Mouse (Mus musculus) ES-Bruce4 (cell line): ENCODE measurements around the gene Clk1. TPM values are rescaled to one million over a fixed set of nuclear protein-coding genes. Genes with fewer than 3 reads are reported as not detected.
A peak's percentile ranks its signal among the peaks of the same experiment; 100 is the strongest.
"Not testable (repeated sequence)": the region's sequence is repeated elsewhere in the genome, so short reads cannot be mapped to it uniquely, and the experiment has no call there.

Experiments
- H3K27ac ChIP-seq: 2 replicates; pipeline ENCODE4 v1.5.1; 2012; ENCODE audit warnings: low read length, inconsistent platforms; ENCODE audit not compliant: insufficient read depth
- H3K27me3 ChIP-seq: 2 replicates; pipeline ENCODE4 v1.6.1; 2012; ENCODE audit warnings: mild to moderate bottlenecking, low read length, inconsistent platforms; ENCODE audit not compliant: control insufficient read depth, poor library complexity, insufficient read depth, severe bottlenecking
- H3K36me3 ChIP-seq: 2 replicates; pipeline ENCODE4 v1.6.1; 2012; ENCODE audit warnings: inconsistent platforms, mild to moderate bottlenecking, low read length, moderate library complexity; ENCODE audit not compliant: control insufficient read depth, poor library complexity, insufficient read depth, severe bottlenecking
- H3K4me1 ChIP-seq: one replicate; pipeline ENCODE4 v1.8.1; 2011; ENCODE audit warnings: low read length; ENCODE audit not compliant: control insufficient read depth, insufficient read depth
- H3K4me3 ChIP-seq: 2 replicates; pipeline ENCODE4 v1.5.1; 2011; ENCODE audit warnings: low read depth, mild to moderate bottlenecking, low read length
- H3K9ac ChIP-seq: 2 replicates; pipeline ENCODE4 v1.6.1; 2012; ENCODE audit warnings: low read depth, mild to moderate bottlenecking, inconsistent platforms; ENCODE audit not compliant: poor library complexity, severe bottlenecking
- H3K9me3 ChIP-seq: replicated peaks from 2 replicates; pipeline ENCODE4 v1.6.1; 2012; ENCODE audit warnings: mild to moderate bottlenecking, low read length, inconsistent platforms; ENCODE audit not compliant: control insufficient read depth, poor library complexity, insufficient read depth, severe bottlenecking
- CTCF ChIP-seq: IDR thresholded peaks from one replicate; pipeline ENCODE4 v1.8.1; 2011; ENCODE audit warnings: low read depth, low read length
- EP300 ChIP-seq: IDR thresholded peaks from 2 replicates; pipeline ENCODE4 v1.6.1; 2011; ENCODE audit warnings: low read depth, low read length; ENCODE audit not compliant: insufficient read depth
- POLR2A ChIP-seq: IDR thresholded peaks from one replicate; pipeline ENCODE4 v1.8.1; 2011; ENCODE audit warnings: low read length; ENCODE audit not compliant: insufficient read depth
- polyA plus RNA-seq: library from polyadenylated mRNA; stranded (reverse); fragments of >200 nt; gene quantifications from 2 replicates; pipeline ENCODE4 v1.2.4, GENCODE M21; 2011; ENCODE audit warnings: low read depth; ENCODE audit not compliant: missing spikeins, insufficient read depth, insufficient read length

Clk1 gene
- polyA plus RNA-seq, 1 experiment = 216 TPM

- TF ChIP-seq CTCF (no peak), POLR2A (peak; percentile 83), EP300 (no peak)
- no peaks in the 10 kb centered on the region for H3K4me1 ChIP-seq
- H3K4me3 ChIP-seq = peak within 1 kb of the TSS; percentile 98
- no peaks in the 10 kb centered on the region for H3K9me3 ChIP-seq
- peak within 1 kb of the TSS; percentile 80 for H3K27ac ChIP-seq
- H3K27me3 ChIP-seq = no peaks in the 10 kb centered on the region
- peak within 1 kb of the TSS; percentile 98 for H3K9ac ChIP-seq
- H3K36me3 ChIP-seq = peaks cover 34% of the 10 kb centered on the region
Measured at GRCm38 (mm10) chr1:58392652-58393283, 31.1 kb downstream of the Clk1 start, which contains the start of gene Bzw1. TSS of gene Bzw1 (plus strand) at chr1:58392898.

GRCm38 (mm10) chr1:58392268-58392651, 31.6 kb downstream of the Clk1 start:
- H3K27ac ChIP-seq = peak overlapping the region; percentile 70; the same call in 1 of the 2 replicates
- H3K9ac ChIP-seq = peak overlapping the region; percentile 98

GRCm38 (mm10) chr1:58391421-58392267, 32.2 kb downstream of the Clk1 start:
- TF ChIP-seq POLR2A (no peak), CTCF (no peak), EP300 (no peak)
- Histone ChIP-seq H3K9ac (peak overlapping the region; percentile 98), H3K27ac (peak overlapping the region; percentile 70; the same call in 1 of the 2 replicates), H3K4me3 (peak overlapping the region; percentile 98), H3K4me1 (no peaks in the 10 kb centered on the region), H3K36me3 (peaks cover 23% of the 10 kb centered on the region), H3K27me3 (no peaks in the 10 kb centered on the region), H3K9me3 (no peaks in the 10 kb centered on the region)

More at GRCm38 (mm10) chr1:58392268-58392651, 31.6 kb downstream of the Clk1 start:
- Histone ChIP-seq H3K9me3 (no peaks in the 10 kb centered on the region), H3K4me1 (no peaks in the 10 kb centered on the region), H3K27me3 (no peaks in the 10 kb centered on the region), H3K36me3 (peaks cover 29% of the 10 kb centered on the region), H3K4me3 (peak overlapping the region; percentile 98)
- no peak for TF ChIP-seq CTCF
- no peak for TF ChIP-seq EP300

GRCm38 (mm10) chr1:58382586-58383281, 41.1 kb downstream of the Clk1 start:
- TF ChIP-seq CTCF = no peak
- TF ChIP-seq POLR2A = no peak
- TF ChIP-seq EP300 = no peak
- H3K4me1 ChIP-seq = no peaks in the 10 kb centered on the region
- no peaks in the 10 kb centered on the region for H3K9me3 ChIP-seq
- H3K36me3 ChIP-seq = no peaks in the 10 kb centered on the region
- no peak overlapping the region for H3K9ac ChIP-seq
- H3K27me3 ChIP-seq = no peaks in the 10 kb centered on the region
- H3K27ac ChIP-seq = no peak overlapping the region
- H3K4me3 ChIP-seq = no peak overlapping the region

GRCm38 (mm10) chr1:58375574-58376147, 48.2 kb downstream of the Clk1 start:
- Histone ChIP-seq H3K4me3 (no peak overlapping the region), H3K36me3 (no peaks in the 10 kb centered on the region), H3K27me3 (no peaks in the 10 kb centered on the region), H3K9me3 (no peaks in the 10 kb centered on the region), H3K4me1 (no peaks in the 10 kb centered on the region), H3K9ac (no peak overlapping the region), H3K27ac (no peak overlapping the region)
- TF ChIP-seq EP300 (no peak), POLR2A (no peak), CTCF (no peak)

GRCm38 (mm10) chr1:58374266-58374665, 49.6 kb downstream of the Clk1 start:
- H3K4me1 ChIP-seq, H3K4me3 ChIP-seq, H3K9me3 ChIP-seq, H3K27me3 ChIP-seq, H3K27ac ChIP-seq, H3K36me3 ChIP-seq, H3K9ac ChIP-seq: not testable (repeated sequence)
